Mouse (Mus musculus): ENCODE measurements around the gene Pou5f1. TPM values are rescaled to one million over a fixed set of nuclear protein-coding genes. Genes with fewer than 3 reads are reported as not detected.

The Pou5f1 gene
- polyA plus RNA-seq, 1 experiment: not detected

DNA sequence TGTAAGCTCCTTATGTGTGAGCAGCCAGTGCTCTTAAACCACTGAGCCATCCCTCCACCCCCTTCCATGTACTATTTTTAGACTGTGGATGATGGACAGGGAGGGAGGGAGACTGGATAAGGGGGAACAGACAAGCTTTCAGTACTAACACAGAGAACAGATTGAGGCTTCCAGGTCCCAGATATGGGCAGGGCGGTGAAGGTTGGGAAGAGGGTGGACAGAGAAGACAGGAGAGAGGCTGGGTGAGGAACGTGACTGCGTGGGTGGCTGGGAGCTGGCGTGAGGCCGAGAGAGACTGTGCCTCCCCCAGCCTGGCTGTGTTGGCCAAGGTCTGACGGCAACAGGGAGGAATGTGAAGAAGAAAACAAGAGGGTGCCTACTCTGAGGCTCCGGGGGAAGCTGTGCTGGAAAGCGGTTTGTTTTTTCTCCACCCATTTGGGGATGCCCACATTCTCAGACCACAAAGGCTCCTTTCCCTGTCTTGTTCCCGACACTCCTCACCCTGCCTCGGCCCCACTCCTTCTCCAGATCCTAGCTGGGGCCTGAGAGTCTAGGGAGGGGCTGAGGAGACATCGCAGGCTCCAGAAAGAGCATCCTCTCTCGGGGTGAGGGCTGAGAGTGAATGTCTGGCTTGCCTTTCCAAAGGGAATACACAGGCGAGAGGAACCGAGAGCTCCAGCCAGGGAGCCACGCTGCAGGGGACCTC lies 43.8 kb downstream of the Pou5f1 start:
- peak overlapping the region; percentile 42 for H3ac ChIP-seq (ENCODE audit: control insufficient read depth, insufficient read length, low read depth)
- H3K79me3 ChIP-seq (ENCODE audit: low read depth): no peaks in the 10 kb centered on the region
- H3K36me3 ChIP-seq (ENCODE audit: control insufficient read depth, insufficient read depth): no peaks in the 10 kb centered on the region
- TF ChIP-seq FOSL1 (IDR thresholded peaks at IDR 0.05; ENCODE audit: insufficient read depth, low read length, poor library complexity, severe bottlenecking) (no peak), MYOD1 (IDR thresholded peaks at IDR 0.05; ENCODE audit: control insufficient read depth, insufficient read length, low read depth) (peak; percentile 2), CEBPB (IDR thresholded peaks at IDR 0.05; ENCODE audit: low read depth) (peak; percentile 9), USF1 (IDR thresholded peaks at IDR 0.05; ENCODE audit: low read depth) (peak; percentile 40), MYOG (IDR thresholded peaks at IDR 0.05; ENCODE audit: control insufficient read depth, extremely low read depth, insufficient read length) (no peak), CTCF (IDR thresholded peaks at IDR 0.05; ENCODE audit: control insufficient read depth, insufficient read depth, insufficient read length) (no peak), MAX (IDR thresholded peaks at IDR 0.05) (no peak)
- H3K4me3 ChIP-seq (ENCODE audit: insufficient read depth, poor library complexity, severe bottlenecking): peak overlapping the region; percentile 15
- H3K79me2 ChIP-seq (ENCODE audit: control insufficient read depth, insufficient read depth): no peaks in the 10 kb centered on the region
- no peaks in the 10 kb centered on the region for H3K27me3 ChIP-seq (ENCODE audit: control insufficient read depth, insufficient read depth, insufficient read length)

DNA sequence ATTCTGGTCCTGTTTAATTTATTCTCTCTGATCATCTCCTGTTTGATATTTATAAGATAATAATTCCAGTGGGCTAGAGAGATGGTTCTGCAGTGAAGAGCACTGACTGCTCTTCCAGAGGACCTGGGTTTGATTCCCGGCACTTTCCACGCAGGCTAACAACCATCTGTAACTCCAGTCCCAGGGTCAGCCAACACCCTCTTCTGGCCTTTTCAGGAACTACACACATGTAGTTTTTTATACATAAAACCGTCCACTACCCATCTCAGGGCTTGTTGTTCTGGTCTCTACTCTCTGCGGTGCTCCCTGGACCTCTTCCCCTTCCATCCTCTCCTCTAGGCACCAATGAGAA lies 44.3 kb downstream of the Pou5f1 start:
- H3K36me3 ChIP-seq (ENCODE audit: control insufficient read depth, insufficient read depth): no peaks in the 10 kb centered on the region
- no peaks in the 10 kb centered on the region for H3K79me2 ChIP-seq (ENCODE audit: control insufficient read depth, insufficient read depth)
- H3ac ChIP-seq (ENCODE audit: control insufficient read depth, insufficient read length, low read depth): peak overlapping the region; percentile 42
- H3K27me3 ChIP-seq (ENCODE audit: control insufficient read depth, insufficient read depth, insufficient read length): no peaks in the 10 kb centered on the region
- no peak for TF ChIP-seq FOSL1 (IDR thresholded peaks at IDR 0.05; ENCODE audit: insufficient read depth, low read length, poor library complexity, severe bottlenecking)
- no peak for TF ChIP-seq CTCF (IDR thresholded peaks at IDR 0.05; ENCODE audit: control insufficient read depth, insufficient read depth, insufficient read length)
- TF ChIP-seq MAX (IDR thresholded peaks at IDR 0.05): no peak
- TF ChIP-seq USF1 (IDR thresholded peaks at IDR 0.05; ENCODE audit: low read depth): no peak
- no peak for TF ChIP-seq MYOD1 (IDR thresholded peaks at IDR 0.05; ENCODE audit: control insufficient read depth, insufficient read length, low read depth)
- no peak for TF ChIP-seq CEBPB (IDR thresholded peaks at IDR 0.05; ENCODE audit: low read depth)
- no peak for TF ChIP-seq MYOG (IDR thresholded peaks at IDR 0.05; ENCODE audit: control insufficient read depth, extremely low read depth, insufficient read length)
- peak overlapping the region; percentile 15 for H3K4me3 ChIP-seq (ENCODE audit: insufficient read depth, poor library complexity, severe bottlenecking)
- H3K79me3 ChIP-seq (ENCODE audit: low read depth): no peaks in the 10 kb centered on the region

DNA sequence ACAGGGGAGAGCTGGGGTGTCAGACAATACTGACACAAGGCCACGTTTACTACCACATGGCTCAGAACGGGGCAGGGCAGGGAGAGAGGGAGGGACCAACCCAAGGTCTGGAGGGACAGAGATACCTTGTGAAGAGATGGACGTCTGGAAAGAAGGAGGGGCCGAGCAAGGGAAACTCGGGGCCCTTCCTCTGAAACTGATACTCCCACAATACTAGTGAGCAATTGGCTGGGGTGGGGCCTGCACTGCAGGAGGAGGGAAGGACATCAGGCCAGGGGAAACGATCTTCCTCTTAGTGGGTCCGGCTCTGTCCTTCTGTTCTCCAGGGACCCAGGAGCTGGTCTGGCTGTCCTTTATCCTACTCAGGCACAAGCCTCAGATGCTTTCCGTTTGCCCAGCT lies 45.1 kb downstream of the Pou5f1 start:
- TF ChIP-seq CTCF (IDR thresholded peaks at IDR 0.05; ENCODE audit: control insufficient read depth, insufficient read depth, insufficient read length) (no peak), MAX (IDR thresholded peaks at IDR 0.05) (peak; percentile 35)
- no peaks in the 10 kb centered on the region for H3K79me3 ChIP-seq (ENCODE audit: low read depth)

DNA sequence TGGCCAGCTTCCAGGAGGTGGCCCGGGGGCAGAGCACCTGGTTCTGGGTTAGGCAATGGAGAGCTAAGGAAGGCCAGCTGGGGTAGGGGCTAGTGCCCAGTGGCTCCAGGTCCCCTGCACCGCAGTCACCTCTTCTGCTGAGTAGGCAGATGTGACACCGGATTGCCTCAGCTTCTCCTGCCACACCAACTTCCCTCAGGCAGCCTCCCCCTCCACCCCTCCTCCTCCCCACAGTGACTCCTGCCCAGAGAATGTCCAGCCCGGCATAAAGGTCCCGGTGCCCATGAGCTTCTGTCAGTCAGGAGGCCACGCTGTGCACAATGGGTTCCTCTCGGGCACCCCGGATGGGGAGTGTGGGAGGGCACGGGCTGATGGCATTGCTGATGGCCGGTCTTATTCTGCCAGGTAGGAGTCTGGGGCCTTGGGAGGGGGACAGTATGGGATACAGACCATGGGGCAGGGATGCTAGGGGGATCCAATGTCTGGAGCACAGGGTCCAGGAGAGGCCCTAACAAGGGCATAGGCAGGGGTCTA lies 46.1 kb downstream of the Pou5f1 start, which contains the start of gene Cdsn:
Cdsn (plus strand) TSS at position 248 of the 534 bp plus-strand sequence.
- TF ChIP-seq MYOD1 (IDR thresholded peaks at IDR 0.05; ENCODE audit: control insufficient read depth, insufficient read length, low read depth) (no peak), CEBPB (IDR thresholded peaks at IDR 0.05; ENCODE audit: low read depth) (no peak), FOSL1 (IDR thresholded peaks at IDR 0.05; ENCODE audit: insufficient read depth, low read length, poor library complexity, severe bottlenecking) (no peak), CTCF (IDR thresholded peaks at IDR 0.05; ENCODE audit: control insufficient read depth, insufficient read depth, insufficient read length) (no peak), USF1 (IDR thresholded peaks at IDR 0.05; ENCODE audit: low read depth) (no peak), MYOG (IDR thresholded peaks at IDR 0.05; ENCODE audit: control insufficient read depth, extremely low read depth, insufficient read length) (no peak), MAX (IDR thresholded peaks at IDR 0.05) (no peak)
- H3K27me3 ChIP-seq (ENCODE audit: control insufficient read depth, insufficient read depth, insufficient read length): no peaks in the 10 kb centered on the region
- H3ac ChIP-seq (ENCODE audit: control insufficient read depth, insufficient read length, low read depth): peak within 1 kb of the TSS; percentile 15
- no peaks in the 10 kb centered on the region for H3K79me2 ChIP-seq (ENCODE audit: control insufficient read depth, insufficient read depth)
- no peak within 1 kb of the TSS for H3K4me3 ChIP-seq (ENCODE audit: insufficient read depth, poor library complexity, severe bottlenecking)
- no peaks in the 10 kb centered on the region for H3K79me3 ChIP-seq (ENCODE audit: low read depth)
- H3K36me3 ChIP-seq (ENCODE audit: control insufficient read depth, insufficient read depth): no peaks in the 10 kb centered on the region

More for the DNA sequence above, 45.1 kb downstream of the Pou5f1 start:
- Histone ChIP-seq H3K27me3 (ENCODE audit: control insufficient read depth, insufficient read depth, insufficient read length) (no peaks in the 10 kb centered on the region), H3K36me3 (ENCODE audit: control insufficient read depth, insufficient read depth) (no peaks in the 10 kb centered on the region), H3K79me2 (ENCODE audit: control insufficient read depth, insufficient read depth) (no peaks in the 10 kb centered on the region), H3K4me3 (ENCODE audit: insufficient read depth, poor library complexity, severe bottlenecking) (no peak overlapping the region), H3ac (ENCODE audit: control insufficient read depth, insufficient read length, low read depth) (peak overlapping the region; percentile 4)

DNA sequence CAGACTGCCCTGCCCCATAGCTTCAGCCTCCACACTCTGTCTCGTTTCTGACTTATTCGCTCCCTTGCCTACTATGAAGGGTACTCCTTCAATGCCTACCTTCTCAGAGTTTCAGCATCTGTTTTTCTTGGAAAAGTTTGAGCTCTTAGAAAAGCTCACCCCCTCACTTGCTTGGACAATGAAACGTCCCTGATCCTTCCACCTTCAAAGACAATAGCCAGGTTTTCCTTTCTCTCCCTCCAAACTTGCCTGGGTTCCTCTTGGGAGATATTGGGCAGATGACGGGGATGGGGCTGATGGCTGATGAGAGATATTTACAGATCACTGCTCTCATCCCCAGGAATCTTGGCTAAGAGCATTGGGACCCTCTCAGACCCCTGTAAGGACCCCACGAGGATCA lies 48.5 kb downstream of the Pou5f1 start:
- Histone ChIP-seq H3K79me2 (ENCODE audit: control insufficient read depth, insufficient read depth) (no peaks in the 10 kb centered on the region), H3K27me3 (ENCODE audit: control insufficient read depth, insufficient read depth, insufficient read length) (no peaks in the 10 kb centered on the region), H3K4me3 (ENCODE audit: insufficient read depth, poor library complexity, severe bottlenecking) (no peak overlapping the region), H3ac (ENCODE audit: control insufficient read depth, insufficient read length, low read depth) (no peak overlapping the region), H3K79me3 (ENCODE audit: low read depth) (no peaks in the 10 kb centered on the region), H3K36me3 (ENCODE audit: control insufficient read depth, insufficient read depth) (no peaks in the 10 kb centered on the region)
- TF ChIP-seq FOSL1 (IDR thresholded peaks at IDR 0.05; ENCODE audit: insufficient read depth, low read length, poor library complexity, severe bottlenecking) (no peak), MYOD1 (IDR thresholded peaks at IDR 0.05; ENCODE audit: control insufficient read depth, insufficient read length, low read depth) (no peak), MYOG (IDR thresholded peaks at IDR 0.05; ENCODE audit: control insufficient read depth, extremely low read depth, insufficient read length) (no peak), USF1 (IDR thresholded peaks at IDR 0.05; ENCODE audit: low read depth) (no peak), MAX (IDR thresholded peaks at IDR 0.05) (no peak), CEBPB (IDR thresholded peaks at IDR 0.05; ENCODE audit: low read depth) (no peak), CTCF (IDR thresholded peaks at IDR 0.05; ENCODE audit: control insufficient read depth, insufficient read depth, insufficient read length) (no peak)

All from C2C12 (cell line).